Mouse (Mus musculus) midbrain, postnatal 0 days (tissue): Measurements from ENCODE around the gene Sox5. TPM values are rescaled to one million over a fixed set of nuclear protein-coding genes. Genes with fewer than 3 reads are reported as not detected.
A peak's percentile ranks its signal among the peaks of the same experiment; 100 is the strongest.

ENCODE experiments used
- ATAC-seq: fragments of 200-750 bp; cut with Nextera tagmentation; 2 replicates; pipeline ENCODE4 v1.8.0; 2017; ENCODE audit warnings: moderate number of reproducible peaks, mild to moderate bottlenecking, moderate TSS enrichment, moderate library complexity; ENCODE audit not compliant: low FRiP score
- DNase-seq: peaks from one replicate; pipeline ENCODE4 v3.0.0-alpha.2; 2015; ENCODE audit warnings: low spot score
- H3K27ac ChIP-seq: fragments of 300-500 bp; sonication (generic); 2 replicates; pipeline ENCODE4 v1.5.1; 2014; ENCODE audit warnings: low read depth, mild to moderate bottlenecking, low read length, mixed read lengths
- H3K27me3 ChIP-seq: fragments of 300-500 bp; sonication (generic); 2 replicates; pipeline ENCODE4 v1.6.1; 2014; ENCODE audit warnings: low read length, control low read depth, mixed read lengths; ENCODE audit not compliant: insufficient read depth
- H3K36me3 ChIP-seq: fragments of 300-500 bp; sonication (generic); 2 replicates; pipeline ENCODE4 v1.6.1; 2014; ENCODE audit warnings: low read length, control low read depth, mixed read lengths; ENCODE audit not compliant: insufficient read depth
- H3K4me1 ChIP-seq: fragments of 300-500 bp; sonication (generic); 2 replicates; pipeline ENCODE4 v1.6.1; 2014; ENCODE audit warnings: mild to moderate bottlenecking, control low read depth, antibody characterized with exemption, low read length, mixed read lengths; ENCODE audit not compliant: insufficient read depth
- H3K4me2 ChIP-seq: fragments of 300-500 bp; sonication (generic); 2 replicates; pipeline ENCODE4 v1.6.1; 2014; ENCODE audit warnings: low read depth, mild to moderate bottlenecking, low read length, mixed read lengths; ENCODE audit not compliant: poor library complexity, severe bottlenecking
- H3K4me3 ChIP-seq: fragments of 300-500 bp; sonication (generic); 2 replicates; pipeline ENCODE4 v1.5.1; 2014; ENCODE audit warnings: low read depth, mild to moderate bottlenecking, low read length, moderate library complexity
- H3K9ac ChIP-seq: fragments of 300-500 bp; sonication (generic); replicated peaks from 2 replicates; pipeline ENCODE4 v1.6.1; 2014; ENCODE audit warnings: mild to moderate bottlenecking, low read length, moderate library complexity, mixed read lengths; ENCODE audit not compliant: poor library complexity, severe bottlenecking
- H3K9me3 ChIP-seq: fragments of 300-500 bp; sonication (generic); 2 replicates; pipeline ENCODE4 v1.6.1; 2016; ENCODE audit warnings: low read length, control low read depth
- CTCF ChIP-seq: IDR thresholded peaks from 2 replicates; pipeline ENCODE4 v1.5.1; 2016; ENCODE audit warnings: antibody characterized with exemption, mild to moderate bottlenecking
- WGBS: fragments of 180-500 bp; shearing (Covaris S2); extraction: QIAGEN DNeasy Blood & Tissue Kit; methylation state at CpG from one replicate; pipeline ENCODE4 v1.1.7; 2014; 5-methylcytosine and 5-hydroxymethylcytosine counted together
- polyA plus RNA-seq: library from polyadenylated mRNA; unstranded; fragments of >200 nt; fragmentation: Nextera tagmentation; extraction: Ambion mirVana; gene quantifications from 2 replicates; pipeline ENCODE4 v1.2.1, GENCODE M21; 2015
- total RNA-seq: library from RNA; depleted of rRNA; stranded (reverse); fragments of >200 nt; gene quantifications from 2 replicates; pipeline ENCODE4 v1.2.3, GENCODE M21; 2014

Gene Sox5
- total and polyA plus RNA-seq, 2 experiments from 2014 or later: 11.3 to 25.0 TPM

DNA sequence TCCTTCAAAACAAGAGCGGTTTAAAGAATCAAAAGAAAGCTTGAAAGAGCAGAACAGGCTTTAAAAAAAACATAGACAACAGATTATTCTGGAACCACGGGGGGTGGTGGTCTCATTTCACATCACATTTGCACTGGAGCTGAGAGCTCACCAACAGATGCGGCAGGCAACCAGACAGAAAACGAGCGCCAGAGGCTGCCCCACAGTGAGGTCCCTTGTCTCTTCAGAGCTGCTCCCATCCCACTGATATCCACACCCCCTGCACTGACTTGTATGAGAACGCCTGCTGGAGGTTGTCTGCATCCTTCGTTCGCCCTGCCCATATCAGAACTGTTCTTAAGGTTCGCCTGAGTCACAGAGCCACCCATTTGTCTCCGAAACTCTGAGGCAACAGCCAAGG is 630.7 kb downstream of the Sox5 start:
- WGBS: 39% methylated on average over 10 of the region's 10 CpGs
- Histone ChIP-seq H3K36me3 (no peaks in the 10 kb centered on the region), H3K27me3 (no peaks in the 10 kb centered on the region), H3K9me3 (no peaks in the 10 kb centered on the region), H3K4me1 (no peaks in the 10 kb centered on the region), H3K4me2 (no peak overlapping the region), H3K9ac (no peak overlapping the region), H3K27ac (no peak overlapping the region), H3K4me3 (no peak overlapping the region)
- ATAC-seq (no peak; the same call in 1 of the 2 replicates), DNase-seq (peak; percentile 51)
- TF ChIP-seq CTCF: no peak

GRCm38 (mm10) chr6:144137397-144137796 is 644.4 kb downstream of the Sox5 start:
- H3K9me3 ChIP-seq: no peaks in the 10 kb centered on the region
- TF ChIP-seq CTCF: no peak
- no peak overlapping the region for H3K27ac ChIP-seq
- DNase-seq (no peak), ATAC-seq (no peak)
- no peaks in the 10 kb centered on the region for H3K27me3 ChIP-seq
- H3K4me2 ChIP-seq: no peak overlapping the region
- H3K4me1 ChIP-seq: no peaks in the 10 kb centered on the region
- 94% methylated on average over 5 of the region's 5 CpGs for WGBS
- H3K9ac ChIP-seq: no peak overlapping the region
- H3K4me3 ChIP-seq: no peak overlapping the region
- H3K36me3 ChIP-seq: no peaks in the 10 kb centered on the region

DNA sequence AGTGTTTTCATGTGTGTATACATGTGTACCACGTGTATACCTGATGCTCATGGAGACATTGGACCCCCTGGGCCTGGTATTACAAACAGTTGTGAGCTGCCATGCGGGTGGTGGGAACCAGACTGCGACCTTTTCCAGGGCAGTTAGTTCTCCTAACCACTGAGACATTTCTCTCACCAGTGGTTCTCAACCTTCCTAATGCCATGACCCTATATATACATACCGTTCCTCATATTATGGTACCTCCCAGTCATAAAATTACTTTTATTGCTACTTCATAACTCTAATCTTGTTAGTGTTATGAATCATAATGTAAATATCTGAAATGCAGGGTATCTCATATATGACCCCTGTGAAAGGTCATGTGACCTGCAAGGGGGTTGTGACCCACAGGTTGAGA is 644.9 kb downstream of the Sox5 start:
- H3K36me3 ChIP-seq: no peaks in the 10 kb centered on the region
- TF ChIP-seq CTCF: no peak
- WGBS: 90% methylated on average over 4 of the region's 4 CpGs
- no peaks in the 10 kb centered on the region for H3K4me1 ChIP-seq
- DNase-seq: no peak
- no peak overlapping the region for H3K27ac ChIP-seq
- no peak for ATAC-seq
- no peak overlapping the region for H3K4me2 ChIP-seq
- H3K9me3 ChIP-seq: no peaks in the 10 kb centered on the region
- no peak overlapping the region for H3K9ac ChIP-seq
- H3K27me3 ChIP-seq: no peaks in the 10 kb centered on the region
- no peak overlapping the region for H3K4me3 ChIP-seq

- WGBS: 83% methylated on average over 12 of the region's 12 CpGs
- no peak for DNase-seq
- Histone ChIP-seq H3K36me3 (no peaks in the 10 kb centered on the region), H3K27me3 (no peaks in the 10 kb centered on the region), H3K4me3 (no peak overlapping the region), H3K4me2 (no peak overlapping the region), H3K4me1 (no peaks in the 10 kb centered on the region), H3K9me3 (no peaks in the 10 kb centered on the region), H3K9ac (no peak overlapping the region), H3K27ac (no peak overlapping the region)
- TF ChIP-seq CTCF: no peak
- no peak for ATAC-seq
Observed at GRCm38 (mm10) chr6:144129927-144130326, 651.9 kb downstream of the Sox5 start.

GRCm38 (mm10) chr6:144119961-144120360 is 661.8 kb downstream of the Sox5 start:
- no peaks in the 10 kb centered on the region for H3K27me3 ChIP-seq
- no peak overlapping the region for H3K27ac ChIP-seq
- 84% methylated on average over 1 of the region's 1 CpGs for WGBS
- H3K4me3 ChIP-seq: no peak overlapping the region
- H3K9ac ChIP-seq: no peak overlapping the region
- H3K36me3 ChIP-seq: no peaks in the 10 kb centered on the region
- H3K4me1 ChIP-seq: no peaks in the 10 kb centered on the region
- no peak overlapping the region for H3K4me2 ChIP-seq
- ATAC-seq (no peak), DNase-seq (no peak)
- H3K9me3 ChIP-seq: no peaks in the 10 kb centered on the region
- no peak for TF ChIP-seq CTCF

DNA sequence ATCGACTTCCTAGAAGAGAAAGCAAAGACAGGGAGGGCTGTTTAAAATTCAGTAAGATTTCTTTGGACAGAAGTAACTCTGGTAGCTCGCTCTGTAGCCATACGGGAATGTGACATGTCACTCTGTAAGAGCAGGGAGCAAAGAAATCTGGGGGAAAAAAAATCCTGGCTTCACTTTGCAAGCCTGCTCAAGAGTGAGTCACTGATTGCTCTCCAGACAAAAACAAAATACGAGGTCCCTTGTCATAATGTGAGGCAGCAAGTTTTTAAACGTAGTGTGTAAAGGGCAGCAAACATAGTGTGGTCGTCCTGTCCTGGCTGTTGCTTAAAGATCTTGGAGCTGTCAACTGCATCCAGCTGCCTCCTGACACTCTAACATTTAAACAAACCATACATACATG is 665.1 kb downstream of the Sox5 start:
- TF ChIP-seq CTCF: no peak
- Histone ChIP-seq H3K27me3 (no peaks in the 10 kb centered on the region), H3K4me2 (no peak overlapping the region), H3K27ac (no peak overlapping the region), H3K9me3 (no peaks in the 10 kb centered on the region), H3K4me3 (no peak overlapping the region), H3K4me1 (no peaks in the 10 kb centered on the region), H3K9ac (no peak overlapping the region), H3K36me3 (no peaks in the 10 kb centered on the region)
- WGBS: 83% methylated on average over 6 of the region's 6 CpGs
- ATAC-seq: no peak
- no peak for DNase-seq
